Mouse (Mus musculus) common myeloid progenitor, adult 5-6 weeks (primary cell): ENCODE data around the gene Mbtps2. TPM values are rescaled to one million over a fixed set of nuclear protein-coding genes. Genes with fewer than 3 reads are reported as not detected.

Source experiments
- ATAC-seq: replicated peaks from 2 replicates; pipeline ENCODE4 v1.8.0; 2016; ENCODE audit warnings: low read depth, mild to moderate bottlenecking, moderate TSS enrichment, inconsistent platforms; ENCODE audit not compliant: poor library complexity, severe bottlenecking
- total RNA-seq: library from RNA; stranded (forward); fragments of 200-1000, 187-1606 nt; gene quantifications from 2 replicates; pipeline ENCODE4 v1.2.3, GENCODE M21; 2017

Mbtps2 gene
- 18.6 and 30.1 TPM in 2 replicates for total RNA-seq

DNA sequence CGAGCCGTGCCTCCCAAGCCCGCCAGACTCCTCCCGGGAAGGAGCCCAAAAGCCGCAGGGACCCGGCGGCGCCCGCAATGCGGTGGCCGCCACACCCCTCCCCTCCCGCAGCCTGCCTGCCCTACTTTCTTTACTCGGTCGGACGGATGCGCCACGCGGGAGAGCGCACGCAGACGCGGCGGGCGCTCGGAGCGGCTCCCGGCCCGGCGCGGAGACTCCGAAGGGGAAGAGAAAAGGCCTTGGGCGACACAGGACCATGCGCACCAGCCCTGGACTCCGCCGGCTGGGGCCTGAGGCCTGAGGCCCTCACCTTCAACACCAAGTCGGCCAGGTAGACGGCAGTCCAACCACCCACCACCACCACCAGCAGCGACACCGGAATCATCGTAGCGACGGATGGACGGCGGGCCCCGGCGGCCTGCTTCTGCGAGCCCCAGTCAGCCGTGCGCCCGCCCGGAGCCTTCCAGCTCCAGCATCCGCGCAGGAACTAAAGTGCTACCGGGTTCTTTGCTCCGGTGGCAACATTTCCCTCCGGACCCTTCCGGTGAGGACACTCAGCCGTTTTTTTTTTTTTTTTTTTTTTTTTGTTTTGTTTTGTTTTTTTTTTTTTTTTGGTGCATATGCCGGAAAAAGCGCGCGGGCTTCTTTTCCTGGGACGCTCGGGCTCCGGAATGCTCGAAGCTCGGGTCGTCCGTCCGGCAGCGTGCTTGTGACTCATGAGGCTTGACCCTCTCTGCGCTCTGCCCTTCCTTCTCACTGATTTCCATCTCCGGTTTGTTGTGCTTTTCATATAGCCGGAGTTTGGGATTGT lies at the start of gene Mbtps2:
Gene Mbtps2 (minus strand): TSS at position 530 of the 811 bp plus-strand sequence.
- ATAC-seq = peak; percentile 78

DNA sequence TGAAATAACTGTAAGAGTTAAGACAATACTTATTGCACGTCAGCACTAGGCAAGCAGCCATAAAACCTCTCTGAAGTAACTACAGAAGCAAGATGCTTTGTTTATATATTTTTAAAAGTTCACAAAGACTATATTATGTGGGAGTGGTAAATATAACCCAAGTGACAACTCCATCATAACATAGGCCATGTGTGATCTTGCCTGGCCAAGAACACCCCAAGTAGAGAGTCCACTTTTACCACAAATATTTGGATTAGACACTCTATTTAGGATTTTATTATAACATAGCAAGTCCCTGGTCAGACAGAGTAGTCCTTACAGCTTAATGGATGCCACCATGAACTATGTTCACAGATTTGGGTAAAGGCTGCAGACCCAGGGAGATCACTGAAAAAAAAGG lies 47.9 kb upstream of the Mbtps2 start:
- no peak for ATAC-seq

DNA sequence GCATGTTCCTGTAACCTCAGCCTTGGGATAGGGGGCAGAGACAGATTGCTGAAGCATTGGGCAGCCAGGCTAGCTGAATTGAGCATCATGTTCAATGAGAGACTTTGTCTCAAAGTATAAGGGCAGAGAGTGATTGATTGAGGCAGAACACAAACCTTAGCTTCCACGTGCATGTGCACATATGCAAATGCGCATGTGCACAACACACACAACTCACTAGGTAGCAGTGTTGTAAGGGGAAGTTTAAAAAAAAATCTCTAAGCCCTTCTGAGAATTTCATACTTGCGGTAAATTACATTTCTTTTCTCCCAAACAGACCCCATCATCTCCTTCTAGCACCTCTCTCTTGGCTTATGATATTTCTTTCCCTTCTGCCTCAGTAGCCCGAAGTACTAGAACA lies 46.2 kb upstream of the Mbtps2 start:
- 0 out of 2 replicates have a peak, but pooled peaks have one; percentile 22 for ATAC-seq

DNA sequence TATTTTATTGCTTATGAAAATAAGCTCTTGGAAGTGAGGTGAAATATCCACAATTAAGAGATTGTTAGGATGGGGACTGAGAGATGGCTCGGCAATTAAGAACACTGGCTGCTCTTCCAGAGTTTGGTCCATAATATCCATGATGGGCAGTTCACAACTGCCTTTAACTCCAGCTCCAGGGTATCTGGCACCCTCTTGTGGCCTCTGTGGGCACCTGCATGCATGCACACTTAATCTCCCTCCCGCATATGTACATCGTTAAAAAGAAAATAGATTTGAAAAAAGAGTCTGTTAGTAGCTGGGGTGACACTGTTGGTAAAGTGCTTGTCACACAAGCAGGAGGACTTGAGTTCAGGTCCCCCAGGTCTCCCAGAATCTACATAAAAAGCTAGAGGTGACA lies 45.8 kb upstream of the Mbtps2 start:
- peak; percentile 99 for ATAC-seq

DNA sequence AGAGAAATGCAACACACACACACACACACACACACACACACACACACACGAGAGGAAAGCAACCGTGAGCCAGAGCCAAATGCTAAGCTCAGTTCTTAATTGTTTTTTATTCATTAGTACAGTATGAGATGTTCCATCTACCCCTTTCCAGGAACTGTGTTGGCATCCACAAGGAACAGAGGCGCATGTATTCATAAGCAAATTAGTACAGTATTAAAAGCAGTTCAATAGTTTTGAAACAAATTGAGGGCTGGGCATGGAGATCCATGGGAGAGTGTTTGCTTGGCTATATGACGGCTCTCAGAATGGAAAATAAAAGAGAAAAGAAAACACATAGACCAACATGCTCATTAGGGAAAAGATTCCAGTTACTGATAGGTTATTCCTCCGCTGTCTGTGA lies 44.3 kb upstream of the Mbtps2 start:
- no peak for ATAC-seq

DNA sequence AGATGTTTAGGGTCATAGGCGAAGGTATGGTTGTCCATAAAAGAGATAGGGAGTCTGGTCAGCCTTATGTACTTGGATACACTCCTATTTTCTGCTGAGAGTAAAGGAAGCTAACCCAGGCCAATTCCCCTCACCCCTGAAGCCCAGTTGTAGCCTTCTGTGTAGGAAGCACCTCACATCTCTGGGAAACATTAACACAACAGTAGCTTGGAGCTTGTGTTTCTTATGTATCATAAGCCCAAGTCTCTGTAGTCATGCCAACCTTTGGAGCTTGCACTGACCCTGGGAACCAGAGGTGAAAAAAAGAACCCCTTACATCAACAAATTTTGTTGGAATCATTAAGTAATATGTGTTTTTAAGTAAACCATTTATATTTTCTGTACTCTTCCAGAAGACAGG lies 38.7 kb upstream of the Mbtps2 start:
- no peak for ATAC-seq

DNA sequence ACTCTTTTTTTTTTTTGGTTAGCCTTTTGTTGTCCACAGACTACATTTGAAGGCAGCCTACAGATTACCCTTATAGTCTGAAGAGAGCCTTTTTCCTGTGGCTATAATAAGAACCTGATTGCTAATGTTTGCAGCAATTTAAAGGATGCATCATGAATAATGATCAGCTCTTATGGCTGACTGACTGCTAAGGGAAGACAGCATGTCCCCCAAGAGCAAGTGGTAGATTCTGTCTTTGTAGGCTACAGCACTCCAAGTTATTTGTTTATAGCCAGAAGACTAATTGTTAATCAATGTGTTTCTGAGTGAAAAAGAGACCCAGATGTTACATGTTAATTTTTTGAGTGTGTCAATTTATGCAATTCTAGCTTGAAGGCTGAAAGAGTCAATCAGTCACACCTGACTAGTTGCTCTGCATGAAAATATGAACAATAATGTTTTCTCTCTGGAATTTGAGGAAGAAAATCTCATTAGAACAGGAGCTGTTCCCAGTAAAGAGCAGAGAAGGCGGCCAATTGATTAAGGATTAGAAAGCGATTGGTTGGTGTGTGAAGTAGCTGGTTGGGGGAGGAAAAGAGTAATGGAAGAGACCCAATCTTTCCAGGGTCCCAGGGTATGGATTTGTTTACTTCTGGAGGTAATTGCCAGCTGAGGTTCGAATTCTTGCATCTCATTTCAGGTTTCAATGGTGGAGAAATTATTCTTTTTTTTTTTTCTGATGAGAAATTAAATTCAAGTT lies 35.3 kb upstream of the Mbtps2 start:
- no peak for ATAC-seq

DNA sequence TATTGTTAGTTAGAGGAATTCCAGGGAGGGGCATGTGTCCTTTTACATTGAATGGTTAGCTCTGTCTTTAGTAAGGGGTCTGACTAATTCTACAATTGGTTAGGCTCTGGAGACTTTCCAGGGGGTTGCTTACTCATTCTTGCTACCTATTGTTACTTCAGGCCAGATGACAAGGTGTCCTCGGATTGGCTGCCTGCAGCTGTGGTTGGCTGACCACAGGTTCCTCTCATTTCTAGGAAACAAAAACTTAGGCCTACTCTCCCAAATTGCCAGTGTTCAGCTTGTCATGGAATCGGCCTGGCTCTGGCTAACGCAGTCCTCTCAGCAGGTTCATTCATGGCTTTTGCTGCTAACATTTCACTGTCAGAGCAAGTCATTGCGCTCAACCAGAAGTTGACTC lies 31.8 kb upstream of the Mbtps2 start:
- ATAC-seq = peak; percentile 52

DNA sequence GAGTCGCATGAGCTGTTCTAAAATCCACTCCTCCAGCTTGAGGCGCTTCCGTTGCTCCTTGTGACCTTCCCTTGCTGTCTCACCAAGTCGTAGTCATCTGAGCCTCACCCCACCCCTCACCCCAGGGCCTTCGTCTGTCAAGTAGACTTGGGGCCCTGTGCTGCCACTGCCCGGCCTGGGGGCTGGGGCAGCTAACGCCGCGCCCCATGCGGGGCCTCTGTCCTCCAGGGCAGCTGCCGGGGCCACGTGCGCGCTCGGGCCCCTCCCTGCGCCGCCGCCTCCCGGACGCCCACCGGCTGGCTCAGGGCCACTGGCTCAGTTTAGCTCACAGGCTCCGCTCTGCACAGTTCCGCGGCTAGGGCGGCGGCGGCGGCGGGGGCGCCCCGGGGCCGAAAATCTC lies 14.4 kb upstream of the Mbtps2 start:
- no peak for ATAC-seq

DNA sequence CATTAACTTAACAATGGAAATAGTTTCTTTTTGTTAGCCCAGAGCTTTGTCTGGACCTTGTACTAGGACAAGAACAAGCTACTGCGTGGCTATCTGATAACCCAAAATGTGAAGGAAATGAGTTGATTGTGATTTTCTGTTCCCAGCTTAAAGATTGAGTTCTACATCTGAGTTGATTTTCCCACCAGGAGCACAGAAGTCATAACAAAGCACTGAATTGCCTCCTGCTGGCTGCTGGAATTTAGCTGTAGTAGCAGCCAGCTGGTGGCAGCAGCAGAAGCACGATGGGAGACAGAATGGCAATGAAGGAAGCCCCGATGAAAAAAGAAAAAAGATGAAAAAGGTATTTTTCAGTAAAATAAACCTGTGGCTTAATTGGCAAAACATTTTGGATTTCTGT lies 2.9 kb upstream of the Mbtps2 start:
- no peak for ATAC-seq

DNA sequence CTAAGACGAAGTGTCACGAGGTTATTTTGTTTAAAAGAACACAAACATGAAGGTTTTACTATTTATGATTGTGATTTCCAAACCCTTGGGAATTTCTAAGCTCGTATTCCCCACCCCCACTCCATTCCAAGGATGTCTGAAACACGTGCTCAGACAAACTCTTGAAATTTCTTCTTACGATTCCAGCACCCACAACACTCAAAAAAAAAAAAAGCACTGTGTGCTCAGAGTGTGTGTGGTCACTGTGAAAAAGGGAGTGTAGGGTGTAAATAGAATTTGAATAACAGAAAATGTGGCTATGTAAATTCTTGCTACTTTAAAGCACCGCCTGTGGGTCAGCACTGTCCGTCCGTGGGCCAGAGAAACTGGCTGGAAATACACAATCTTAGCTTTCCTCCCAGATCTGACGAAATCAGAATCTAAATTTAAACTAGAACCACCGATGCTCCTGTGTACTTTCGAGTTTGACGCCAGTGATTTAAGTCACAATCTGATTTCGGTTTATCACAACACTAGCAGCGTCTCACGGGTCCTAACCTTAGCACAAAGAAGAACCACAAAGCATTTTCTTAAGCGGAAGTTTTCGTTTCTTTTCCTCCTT lies 830 bp downstream of the Mbtps2 start:
- peak; percentile 1; the same call in 1 of the 2 replicates for ATAC-seq

DNA sequence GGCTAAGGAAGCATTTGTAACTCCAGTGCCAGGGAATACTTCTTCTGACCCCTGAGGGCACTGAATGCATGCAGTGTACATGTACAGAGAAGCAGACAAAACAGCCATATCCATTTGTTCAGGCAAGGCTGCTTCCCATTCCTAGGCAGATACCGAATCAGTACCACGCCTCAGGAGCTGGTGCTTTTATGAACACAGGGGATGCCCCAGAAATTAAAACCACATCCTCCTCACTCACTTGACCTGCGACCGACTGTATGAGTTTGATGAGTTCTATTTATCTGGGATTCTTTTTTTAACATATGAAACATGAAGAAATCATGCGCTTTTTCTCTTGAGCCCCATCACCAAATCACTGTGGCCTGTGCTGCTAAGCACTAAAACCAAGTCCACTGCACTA lies 1.7 kb downstream of the Mbtps2 start:
- no peak for ATAC-seq

DNA sequence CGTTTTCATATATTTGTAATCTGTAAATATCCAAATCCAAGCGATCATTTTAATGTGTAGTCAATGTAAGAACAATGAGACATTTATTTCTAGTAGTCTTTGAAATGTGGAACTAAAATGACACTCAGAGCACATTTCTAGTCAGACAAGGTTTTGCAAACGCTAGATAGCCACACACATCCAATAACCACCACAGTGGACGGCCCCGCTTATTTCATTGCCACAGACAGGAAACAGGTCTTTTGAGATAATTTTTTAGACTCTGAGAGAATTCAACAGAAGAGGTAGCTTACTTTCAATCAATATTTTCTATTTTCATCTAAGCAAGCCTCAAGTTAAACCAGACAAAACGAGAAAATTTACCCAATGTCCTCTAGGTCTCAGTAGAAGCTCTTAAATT lies 2.6 kb downstream of the Mbtps2 start:
- peak; percentile 68 for ATAC-seq

DNA sequence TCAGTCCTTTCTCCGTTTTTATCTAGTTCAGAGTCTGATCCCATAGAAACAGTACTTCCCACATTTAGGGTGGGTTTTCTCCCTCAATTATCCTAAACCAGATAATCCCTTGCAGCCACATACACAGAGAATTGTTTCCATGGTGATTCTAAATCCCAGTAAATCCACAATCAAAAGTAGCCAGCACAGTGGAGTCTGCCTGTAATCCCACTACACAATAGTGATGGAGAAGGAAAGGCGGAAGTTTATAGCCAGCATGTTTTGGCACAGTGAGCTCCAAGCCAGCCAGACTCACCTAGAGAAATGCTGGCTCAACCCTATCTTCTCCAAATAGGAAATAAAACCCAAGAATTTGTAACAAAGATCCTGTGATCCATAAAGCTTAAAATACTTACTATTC lies 3.9 kb downstream of the Mbtps2 start:
- ATAC-seq = no peak

DNA sequence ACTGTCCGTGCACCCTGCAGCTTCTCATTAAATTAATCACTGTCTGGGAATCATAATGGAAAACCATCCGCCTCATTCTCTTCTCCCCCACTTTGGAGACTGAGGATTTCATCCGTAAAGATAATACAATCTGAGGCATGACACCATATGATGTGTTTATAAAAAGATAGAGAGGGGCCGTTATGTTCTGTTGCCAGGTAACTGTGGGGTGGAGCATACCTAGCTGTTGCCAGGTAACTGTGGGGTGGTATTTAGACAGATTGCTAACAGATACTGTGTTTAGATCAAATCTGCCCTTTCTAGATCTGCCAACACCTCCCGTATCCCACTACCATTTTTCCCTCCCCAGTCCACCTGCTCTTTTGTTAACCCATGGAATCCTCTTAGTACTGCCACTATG lies 11.5 kb downstream of the Mbtps2 start:
- ATAC-seq = no peak

DNA sequence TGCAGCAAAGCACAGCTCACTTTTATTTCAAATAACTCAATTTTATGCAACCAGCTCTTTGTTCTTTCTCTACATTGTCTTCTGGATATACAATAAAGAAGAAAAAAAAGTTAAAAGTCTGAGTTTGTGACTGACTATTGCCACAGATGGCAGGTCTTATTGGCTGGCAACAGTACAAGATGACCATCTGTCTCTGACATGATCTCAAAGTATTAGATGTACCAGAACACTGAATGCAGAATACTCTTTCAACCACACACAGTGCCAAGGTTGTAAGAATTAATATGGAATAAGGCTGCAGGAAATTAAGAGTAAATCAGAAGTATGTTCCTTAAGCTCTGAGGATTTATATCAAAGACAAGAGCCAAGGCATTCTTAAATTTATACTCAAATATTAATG lies 12.1 kb downstream of the Mbtps2 start:
- ATAC-seq = no peak

DNA sequence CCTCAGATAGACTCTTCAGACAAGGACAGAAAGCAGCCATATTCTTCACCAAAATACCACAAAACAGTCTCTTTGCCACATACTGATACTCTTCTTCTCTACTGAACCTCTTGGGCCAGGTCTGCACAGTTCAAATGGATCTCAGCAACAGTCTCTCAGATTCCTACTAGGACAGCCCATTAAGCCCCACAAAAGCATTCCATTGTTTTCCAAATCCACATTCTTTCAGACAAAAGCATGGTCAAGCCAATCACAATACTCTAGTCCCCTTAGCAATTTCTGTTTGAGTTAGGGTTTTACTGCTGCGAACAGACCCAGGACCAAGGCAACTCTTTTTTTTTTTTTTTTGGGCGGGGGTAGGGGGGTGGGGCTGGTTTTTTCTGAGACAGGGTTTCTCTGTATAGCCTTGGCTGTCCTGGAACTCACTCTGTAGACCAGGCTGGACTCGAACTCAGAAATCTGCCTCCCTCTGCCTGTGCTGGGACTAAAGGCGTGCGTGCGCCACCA lies 19.4 kb downstream of the Mbtps2 start:
- ATAC-seq = no peak

DNA sequence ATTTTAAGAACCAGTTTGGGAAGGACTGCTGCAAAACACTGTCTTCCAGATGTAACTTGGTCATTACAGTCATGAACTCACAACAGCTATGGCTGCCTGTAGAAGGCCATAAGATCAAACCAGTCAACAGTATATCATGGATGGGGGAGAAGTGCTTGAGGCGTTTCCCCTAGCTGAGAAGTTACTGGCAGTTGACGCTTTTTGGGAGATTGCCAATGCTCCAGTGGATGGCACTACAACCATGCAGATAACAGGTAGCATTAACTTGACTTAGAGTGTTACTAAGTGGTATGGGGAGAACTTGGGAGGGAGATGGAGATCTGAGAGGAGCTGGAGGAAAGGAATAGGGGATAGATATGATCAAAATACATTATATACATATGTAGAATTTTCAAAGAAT lies 23.8 kb downstream of the Mbtps2 start:
- no peak for ATAC-seq

DNA sequence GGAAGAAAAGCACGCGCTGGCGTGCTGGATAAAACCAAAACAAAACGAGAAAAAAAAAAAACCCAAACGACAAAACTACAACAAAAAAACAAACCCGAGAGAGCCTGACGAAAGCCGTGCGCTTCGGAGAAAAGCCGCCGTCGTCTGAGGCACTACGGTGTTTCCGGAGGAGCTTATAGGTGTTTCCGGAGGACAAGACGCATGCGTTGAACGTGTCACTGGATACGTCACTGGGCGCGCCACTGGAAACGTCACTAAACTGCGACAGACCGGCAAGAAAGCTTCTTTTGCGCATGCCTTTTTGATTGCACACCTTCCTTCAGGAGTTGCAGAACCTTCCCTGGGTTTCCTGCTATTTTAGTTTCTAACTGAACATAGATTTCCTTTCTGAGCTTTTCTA lies 29.7 kb downstream of the Mbtps2 start, which contains the start of gene Yy2:
Gene Yy2 (minus strand): TSS at position 146 of the 400 bp plus-strand sequence.
- ATAC-seq = no peak

DNA sequence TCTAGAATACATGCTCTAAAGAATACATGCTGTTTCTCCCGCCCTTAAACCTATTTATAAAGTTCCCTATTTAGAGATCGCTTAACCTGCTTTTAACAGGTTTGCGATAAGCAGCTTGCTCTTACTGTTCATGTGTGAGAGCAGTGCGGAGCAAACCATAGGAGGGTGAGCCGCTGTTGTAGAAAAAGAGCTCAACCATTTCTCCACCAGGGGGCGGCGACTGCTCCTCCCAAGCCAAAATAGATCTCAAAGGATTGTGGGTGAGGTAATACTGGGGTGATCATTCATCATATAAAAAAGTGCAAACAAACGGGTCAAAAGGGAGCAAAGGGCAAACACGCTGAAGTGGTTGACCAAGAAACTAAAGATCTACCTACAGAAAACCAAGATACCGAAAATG lies 34.7 kb downstream of the Mbtps2 start:
- ATAC-seq = no peak

DNA sequence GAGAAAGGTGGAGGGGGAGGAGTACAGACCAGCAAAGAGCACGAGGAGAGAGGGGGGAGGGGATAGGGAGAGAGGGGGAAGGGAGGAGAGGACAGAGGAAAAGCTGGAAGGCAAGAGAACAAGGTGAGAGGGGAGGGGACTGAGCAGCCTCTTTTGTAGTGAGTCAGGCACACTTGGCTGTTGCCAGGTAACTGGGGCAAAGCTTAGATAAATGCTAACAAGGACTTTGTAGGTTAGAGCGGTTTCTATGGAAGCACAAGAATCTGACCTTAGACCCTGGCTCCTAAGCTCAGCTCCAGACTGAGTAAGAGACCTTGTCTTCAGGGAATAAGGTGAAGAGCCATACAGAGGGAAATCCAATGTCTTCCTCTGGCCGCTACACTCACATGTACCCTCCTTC lies 51.4 kb downstream of the Mbtps2 start:
- ATAC-seq = no peak
